Mouse (Mus musculus) left cerebral cortex, adult 11 months (tissue): Measurements from ENCODE around the gene Ifrd1.

ENCODE experiments used
- DNase-seq: peaks from one replicate; pipeline ENCODE4 v3.0.0; 2022; ENCODE audit warnings: low spot score

Gene Ifrd1

GRCm38 (mm10) chr12:40243241-40243640, 5.1 kb downstream of the Ifrd1 start:
- no peak for DNase-seq

- DNase-seq = no peak
These were observed 9.1 kb downstream of the Ifrd1 start for GRCm38 (mm10) chr12:40239161-40239560.

- no peak for DNase-seq
These were observed 16.1 kb downstream of the Ifrd1 start for GRCm38 (mm10) chr12:40232231-40232630.

GRCm38 (mm10) chr12:40231632-40232031, 16.7 kb downstream of the Ifrd1 start:
- DNase-seq = peak; percentile 33

GRCm38 (mm10) chr12:40224171-40224880, 24.0 kb downstream of the Ifrd1 start:
- DNase-seq = no peak

- no peak for DNase-seq
These were observed 24.6 kb downstream of the Ifrd1 start for GRCm38 (mm10) chr12:40223676-40224075.

- peak; percentile 99 for DNase-seq
These were observed 25.2 kb downstream of the Ifrd1 start for GRCm38 (mm10) chr12:40223082-40223619.

- DNase-seq = peak; percentile 96
These were observed 25.8 kb downstream of the Ifrd1 start for GRCm38 (mm10) chr12:40222251-40223081.

GRCm38 (mm10) chr12:40221611-40222010, 26.7 kb downstream of the Ifrd1 start:
- no peak for DNase-seq

GRCm38 (mm10) chr12:40220896-40221295, 27.4 kb downstream of the Ifrd1 start:
- DNase-seq = no peak

- DNase-seq = no peak
These were observed 28.2 kb downstream of the Ifrd1 start for GRCm38 (mm10) chr12:40220001-40220570.

GRCm38 (mm10) chr12:40218430-40218945, 29.8 kb downstream of the Ifrd1 start:
- DNase-seq = no peak

- DNase-seq = no peak
These were observed 30.5 kb downstream of the Ifrd1 start for GRCm38 (mm10) chr12:40217776-40218175.

GRCm38 (mm10) chr12:40214888-40215876, 33.1 kb downstream of the Ifrd1 start:
- DNase-seq = no peak

GRCm38 (mm10) chr12:40209049-40209448, 39.3 kb downstream of the Ifrd1 start:
- no peak for DNase-seq

- DNase-seq = no peak
These were observed 40.4 kb downstream of the Ifrd1 start for GRCm38 (mm10) chr12:40207909-40208308.

- no peak for DNase-seq
These were observed 45.9 kb downstream of the Ifrd1 start for GRCm38 (mm10) chr12:40202161-40203035.

GRCm38 (mm10) chr12:40200484-40201235, 47.6 kb downstream of the Ifrd1 start:
- DNase-seq = no peak

GRCm38 (mm10) chr12:40199795-40200402, 48.4 kb downstream of the Ifrd1 start:
- DNase-seq = peak; percentile 68
